Mouse (Mus musculus): ENCODE data around the gene Wdr64. TPM values are rescaled to one million over a fixed set of nuclear protein-coding genes. Genes with fewer than 3 reads are reported as not detected.
A peak's percentile ranks its signal among the peaks of the same experiment; 100 is the strongest.

Gene Wdr64
- polyA plus RNA-seq (2015; fragmentation: Nextera tagmentation; extraction: Ambion mirVana): not detected in 2 replicates

DNA sequence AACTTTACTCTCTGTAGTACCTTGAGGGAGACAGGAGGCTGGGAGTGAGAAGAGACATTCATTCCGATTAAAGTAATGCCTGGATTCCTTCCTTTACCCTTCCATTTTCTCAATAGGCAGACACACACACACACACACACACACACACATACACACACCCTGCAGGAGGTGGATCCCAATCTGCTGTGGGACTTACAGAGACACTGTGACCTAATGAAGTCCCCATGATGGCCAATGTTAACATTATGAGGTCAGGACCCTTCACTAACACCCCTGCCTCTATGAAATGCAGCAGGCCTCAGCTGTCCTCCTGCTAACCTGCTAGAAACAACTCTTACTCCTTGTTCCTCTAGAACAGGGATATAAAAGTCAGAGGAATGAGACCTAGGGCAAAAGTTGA is at the start of gene Wdr64:
Gene Wdr64 (plus strand): TSS at position 301 of the 400 bp plus-strand sequence.
- peak within 1 kb of the TSS; percentile 17; the same call in 1 of the 2 replicates for H3K27ac ChIP-seq
- ATAC-seq (ENCODE audit: insufficient number of reproducible peaks, low FRiP score, low TSS enrichment, low read depth): no peak
- WGBS: 89% methylated on average over 1 of the region's 1 CpGs
- peaks cover 6% of the 10 kb centered on the region; the same call in 1 of the 2 replicates for H3K4me1 ChIP-seq
- no peaks in the 10 kb centered on the region for H3K36me3 ChIP-seq
- H3K9ac ChIP-seq: no peak within 1 kb of the TSS
- no peaks in the 10 kb centered on the region for H3K27me3 ChIP-seq
- no peak within 1 kb of the TSS for H3K4me2 ChIP-seq
- no peak within 1 kb of the TSS for H3K4me3 ChIP-seq
- no peaks in the 10 kb centered on the region for H3K9me3 ChIP-seq

DNA sequence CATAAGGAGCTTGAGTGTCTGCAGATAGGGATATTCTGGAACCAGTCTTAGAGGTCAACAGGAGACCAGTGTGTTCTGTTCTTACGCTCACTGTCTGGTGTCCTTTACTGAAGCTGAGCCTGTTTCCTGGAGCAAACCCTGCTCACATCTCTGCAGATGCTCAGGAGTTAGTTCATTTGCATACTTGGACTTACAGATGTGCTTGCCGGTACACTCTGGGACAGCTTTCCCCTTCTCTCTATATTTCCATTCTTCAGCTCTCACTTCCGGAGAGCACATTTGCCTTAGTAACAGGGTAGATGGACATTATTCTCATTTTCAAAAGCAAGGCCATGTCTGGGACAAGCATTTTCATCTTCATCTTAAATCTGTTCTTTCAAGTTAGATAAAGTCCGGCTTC is 49.8 kb upstream of the Wdr64 start:
- ATAC-seq (ENCODE audit: insufficient number of reproducible peaks, low FRiP score, low TSS enrichment, low read depth): no peak
- Histone ChIP-seq H3K36me3 (no peaks in the 10 kb centered on the region), H3K4me2 (no peak overlapping the region), H3K27ac (no peak overlapping the region), H3K27me3 (no peaks in the 10 kb centered on the region), H3K9ac (no peak overlapping the region), H3K4me1 (no peaks in the 10 kb centered on the region), H3K4me3 (no peak overlapping the region), H3K9me3 (no peaks in the 10 kb centered on the region)
- 90% methylated on average over 4 of the region's 4 CpGs for WGBS

DNA sequence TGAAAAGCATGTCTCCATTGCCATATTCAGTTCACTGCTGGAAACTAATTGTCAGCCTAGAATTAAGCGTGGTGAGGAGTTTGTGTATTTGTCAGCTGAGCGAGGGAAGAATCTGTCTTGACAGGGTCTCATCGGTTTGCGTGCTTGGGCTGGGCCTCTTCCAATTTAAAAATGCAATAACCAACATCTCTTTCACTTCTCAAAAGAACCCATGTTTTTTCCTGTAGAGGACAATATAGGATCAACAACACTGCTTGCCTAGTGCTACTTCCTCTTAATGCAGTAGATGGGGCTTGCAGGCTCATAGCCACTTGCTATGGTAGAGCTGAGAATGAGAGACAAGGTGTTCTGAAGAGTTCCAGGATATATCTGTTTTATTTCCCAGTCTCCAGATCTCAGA is 38.5 kb upstream of the Wdr64 start:
- Histone ChIP-seq H3K9ac (no peak overlapping the region), H3K36me3 (no peaks in the 10 kb centered on the region), H3K4me3 (no peak overlapping the region), H3K9me3 (no peaks in the 10 kb centered on the region), H3K27me3 (no peaks in the 10 kb centered on the region), H3K27ac (no peak overlapping the region), H3K4me1 (no peaks in the 10 kb centered on the region), H3K4me2 (no peak overlapping the region)
- 90% methylated on average over 4 of the region's 4 CpGs for WGBS
- ATAC-seq (ENCODE audit: insufficient number of reproducible peaks, low FRiP score, low TSS enrichment, low read depth): no peak

GRCm38 (mm10) chr1:175668666-175669405 is 29.6 kb upstream of the Wdr64 start:
- no peaks in the 10 kb centered on the region for H3K27me3 ChIP-seq
- WGBS: 74% methylated on average over 5 of the region's 5 CpGs
- H3K9ac ChIP-seq: no peak overlapping the region
- H3K4me1 ChIP-seq: no peaks in the 10 kb centered on the region
- no peak overlapping the region for H3K4me3 ChIP-seq
- no peak overlapping the region for H3K4me2 ChIP-seq
- no peaks in the 10 kb centered on the region for H3K9me3 ChIP-seq
- H3K36me3 ChIP-seq: no peaks in the 10 kb centered on the region
- no peak for ATAC-seq (ENCODE audit: insufficient number of reproducible peaks, low FRiP score, low TSS enrichment, low read depth)
- H3K27ac ChIP-seq: no peak overlapping the region

GRCm38 (mm10) chr1:175669456-175669855 is 28.9 kb upstream of the Wdr64 start:
- no peaks in the 10 kb centered on the region for H3K9me3 ChIP-seq
- WGBS: 83% methylated on average over 3 of the region's 3 CpGs
- H3K27me3 ChIP-seq: no peaks in the 10 kb centered on the region
- H3K9ac ChIP-seq: no peak overlapping the region
- H3K36me3 ChIP-seq: no peaks in the 10 kb centered on the region
- no peak for ATAC-seq (ENCODE audit: insufficient number of reproducible peaks, low FRiP score, low TSS enrichment, low read depth)
- no peak overlapping the region for H3K4me3 ChIP-seq
- no peaks in the 10 kb centered on the region for H3K4me1 ChIP-seq
- no peak overlapping the region for H3K4me2 ChIP-seq
- no peak overlapping the region for H3K27ac ChIP-seq

DNA sequence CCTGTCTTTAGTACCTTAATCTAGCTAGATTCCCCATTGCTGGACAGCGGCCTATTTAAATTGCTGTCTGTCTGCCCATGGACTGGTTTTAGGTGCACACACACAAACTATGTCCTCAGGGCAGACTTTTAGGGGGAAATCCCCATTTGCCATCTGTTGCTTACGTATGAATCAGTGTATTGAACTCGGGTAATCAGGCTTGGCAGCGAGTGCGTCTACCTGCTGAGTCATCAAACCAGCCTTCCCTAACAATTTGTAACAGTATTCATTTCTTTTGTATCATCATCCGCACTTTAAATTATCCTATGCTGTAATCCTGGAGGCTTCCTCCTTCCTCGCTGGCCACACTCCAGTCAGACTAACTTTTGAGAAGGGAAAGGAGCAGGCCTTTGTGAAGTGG is 28.4 kb upstream of the Wdr64 start:
- 67% methylated on average over 7 of the region's 7 CpGs for WGBS
- ATAC-seq (ENCODE audit: insufficient number of reproducible peaks, low FRiP score, low TSS enrichment, low read depth): no peak
- Histone ChIP-seq H3K4me3 (no peak overlapping the region), H3K4me2 (no peak overlapping the region), H3K27ac (no peak overlapping the region), H3K36me3 (no peaks in the 10 kb centered on the region), H3K9ac (no peak overlapping the region), H3K27me3 (no peaks in the 10 kb centered on the region), H3K4me1 (no peaks in the 10 kb centered on the region), H3K9me3 (no peaks in the 10 kb centered on the region)

DNA sequence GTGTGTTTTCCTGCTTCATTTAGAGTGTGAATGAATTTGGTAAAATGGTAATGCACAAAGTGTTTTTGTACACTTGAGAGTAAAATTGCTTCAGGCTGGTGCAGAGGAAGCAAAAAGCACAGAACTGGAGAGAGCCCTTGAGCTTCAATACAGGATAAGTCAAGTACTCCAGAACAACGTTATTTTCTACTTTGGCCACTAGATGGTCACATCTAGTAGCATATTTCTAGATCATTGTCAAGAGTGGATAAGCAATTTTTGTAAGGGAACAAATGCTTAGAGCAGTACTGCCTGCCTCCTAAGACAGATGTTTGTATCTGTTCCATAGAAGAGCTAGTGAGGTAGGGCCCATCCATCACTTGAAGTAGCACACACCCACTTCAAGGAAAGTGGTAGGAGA is 26.8 kb upstream of the Wdr64 start:
- ATAC-seq (ENCODE audit: insufficient number of reproducible peaks, low FRiP score, low TSS enrichment, low read depth): no peak
- Histone ChIP-seq H3K27me3 (no peaks in the 10 kb centered on the region), H3K27ac (no peak overlapping the region), H3K4me1 (no peaks in the 10 kb centered on the region), H3K4me2 (no peak overlapping the region), H3K4me3 (no peak overlapping the region), H3K9me3 (no peaks in the 10 kb centered on the region), H3K36me3 (no peaks in the 10 kb centered on the region), H3K9ac (no peak overlapping the region)
- WGBS: 33% methylated on average over 1 of the region's 1 CpGs

- Histone ChIP-seq H3K9me3 (no peaks in the 10 kb centered on the region), H3K9ac (no peak overlapping the region), H3K27ac (no peak overlapping the region), H3K4me2 (no peak overlapping the region), H3K27me3 (no peaks in the 10 kb centered on the region), H3K36me3 (no peaks in the 10 kb centered on the region), H3K4me1 (no peaks in the 10 kb centered on the region), H3K4me3 (no peak overlapping the region)
- no peak for ATAC-seq (ENCODE audit: insufficient number of reproducible peaks, low FRiP score, low TSS enrichment, low read depth)
- 85% methylated on average over 7 of the region's 7 CpGs for WGBS
Measured at GRCm38 (mm10) chr1:175673563-175674325, 24.6 kb upstream of the Wdr64 start.

DNA sequence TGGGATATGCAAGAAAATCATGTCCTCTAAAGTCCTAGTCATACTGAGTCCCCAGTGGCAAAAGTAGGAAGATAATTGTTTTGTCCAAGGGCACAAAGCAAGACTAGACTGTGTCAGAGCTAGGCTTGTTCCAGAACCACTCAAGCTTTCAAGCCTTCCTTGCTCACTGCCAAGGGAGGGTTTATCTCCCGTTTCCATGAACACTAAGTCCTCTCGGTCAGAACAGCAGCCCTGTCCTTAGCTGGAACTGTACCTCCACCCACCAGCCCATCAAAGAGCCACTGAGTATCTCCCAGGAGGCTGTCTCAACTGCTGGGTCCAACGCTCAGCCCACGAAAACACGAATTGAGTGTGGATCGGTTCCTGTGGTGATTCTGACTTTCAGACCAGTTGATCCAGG is 23.3 kb upstream of the Wdr64 start:
- no peak for ATAC-seq (ENCODE audit: insufficient number of reproducible peaks, low FRiP score, low TSS enrichment, low read depth)
- H3K9me3 ChIP-seq: no peaks in the 10 kb centered on the region
- no peak overlapping the region for H3K27ac ChIP-seq
- no peak overlapping the region for H3K4me3 ChIP-seq
- H3K9ac ChIP-seq: no peak overlapping the region
- no peaks in the 10 kb centered on the region for H3K4me1 ChIP-seq
- H3K4me2 ChIP-seq: no peak overlapping the region
- H3K36me3 ChIP-seq: no peaks in the 10 kb centered on the region
- WGBS: 87% methylated on average over 6 of the region's 6 CpGs
- H3K27me3 ChIP-seq: no peaks in the 10 kb centered on the region

- no peak overlapping the region for H3K4me3 ChIP-seq
- no peak for ATAC-seq (ENCODE audit: insufficient number of reproducible peaks, low FRiP score, low TSS enrichment, low read depth)
- 80% methylated on average over 6 of the region's 6 CpGs for WGBS
- no peak overlapping the region for H3K9ac ChIP-seq
- H3K4me2 ChIP-seq: no peak overlapping the region
- H3K27ac ChIP-seq: no peak overlapping the region
- no peaks in the 10 kb centered on the region for H3K4me1 ChIP-seq
- no peaks in the 10 kb centered on the region for H3K36me3 ChIP-seq
- no peaks in the 10 kb centered on the region for H3K27me3 ChIP-seq
- H3K9me3 ChIP-seq: no peaks in the 10 kb centered on the region
Measured at GRCm38 (mm10) chr1:175677459-175677858, 20.9 kb upstream of the Wdr64 start.

DNA sequence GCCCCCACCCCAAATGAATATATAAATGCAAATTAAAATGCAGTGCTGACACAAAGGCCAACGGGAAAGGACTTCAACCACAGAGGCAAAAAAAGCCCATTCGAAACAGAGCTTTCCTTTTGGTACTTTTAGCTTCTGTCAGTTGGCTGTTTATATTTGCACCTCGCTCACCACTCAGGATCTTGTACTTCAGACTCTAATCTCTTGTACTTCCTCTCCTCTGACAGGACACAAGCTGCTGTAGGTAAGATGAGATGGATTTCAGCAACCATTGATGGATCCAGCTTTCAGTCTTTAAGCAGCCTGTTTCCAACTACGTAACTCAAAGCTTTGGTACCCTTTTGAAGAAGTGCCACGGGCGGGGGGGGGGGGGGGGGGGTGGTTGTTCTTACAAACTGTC is 17.4 kb upstream of the Wdr64 start:
- no peak overlapping the region for H3K4me2 ChIP-seq
- no peaks in the 10 kb centered on the region for H3K27me3 ChIP-seq
- no peaks in the 10 kb centered on the region for H3K9me3 ChIP-seq
- no peak overlapping the region for H3K4me3 ChIP-seq
- no peak for ATAC-seq (ENCODE audit: insufficient number of reproducible peaks, low FRiP score, low TSS enrichment, low read depth)
- no peaks in the 10 kb centered on the region for H3K36me3 ChIP-seq
- no peak overlapping the region for H3K9ac ChIP-seq
- H3K4me1 ChIP-seq: no peaks in the 10 kb centered on the region
- no peak overlapping the region for H3K27ac ChIP-seq
- 87% methylated on average over 6 of the region's 6 CpGs for WGBS

GRCm38 (mm10) chr1:175691686-175692245 is 6.6 kb upstream of the Wdr64 start:
- 2% methylated on average over 22 of the region's 22 CpGs for WGBS
- H3K27ac ChIP-seq: peak overlapping the region; percentile 86
- peak overlapping the region; percentile 75 for H3K4me3 ChIP-seq
- H3K27me3 ChIP-seq: no peaks in the 10 kb centered on the region
- H3K9me3 ChIP-seq: no peaks in the 10 kb centered on the region
- peaks cover 15% of the 10 kb centered on the region; the same call in 1 of the 2 replicates for H3K4me1 ChIP-seq
- 0 out of 2 replicates have a peak, but pooled peaks cover 9% of the 10 kb centered on the region for H3K36me3 ChIP-seq
- H3K4me2 ChIP-seq: peak overlapping the region; percentile 92
- ATAC-seq (ENCODE audit: insufficient number of reproducible peaks, low FRiP score, low TSS enrichment, low read depth): no peak
- peak overlapping the region; percentile 74 for H3K9ac ChIP-seq
